Mouse (Mus musculus) spleen, postnatal 36 days (tissue): Measurements from ENCODE around the gene Ets2.
A peak's percentile ranks its signal among the peaks of the same experiment; 100 is the strongest.

Experiments used
- DNase-seq, 2 experiments: peaks; one replicate each; pipeline ENCODE4 v3.0.0; 2022; ENCODE audit warnings: low spot score in 2 of 2, mixed read lengths in 1 of 2

Ets2 gene

DNA sequence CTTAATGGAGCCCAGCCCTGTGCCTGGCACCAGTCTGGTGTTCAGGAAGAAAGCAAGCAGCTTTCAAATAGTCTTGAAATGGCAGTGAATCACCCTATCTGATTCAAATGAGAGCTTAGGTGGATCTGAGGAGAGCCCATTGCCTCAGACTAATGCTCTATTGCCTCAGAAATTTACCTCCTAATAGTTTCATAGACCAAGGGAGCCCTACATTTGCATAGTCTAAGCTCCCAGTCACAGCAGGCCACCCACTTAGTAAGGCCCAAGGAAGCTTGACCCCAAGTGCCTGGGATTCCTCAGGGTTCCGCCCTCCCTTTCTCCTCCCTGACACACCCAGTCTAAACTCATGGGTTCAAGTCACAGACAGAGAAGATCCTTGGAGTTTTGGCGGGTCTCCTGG lies 65.4 kb downstream of the Ets2 start:
- DNase-seq = no peak

DNA sequence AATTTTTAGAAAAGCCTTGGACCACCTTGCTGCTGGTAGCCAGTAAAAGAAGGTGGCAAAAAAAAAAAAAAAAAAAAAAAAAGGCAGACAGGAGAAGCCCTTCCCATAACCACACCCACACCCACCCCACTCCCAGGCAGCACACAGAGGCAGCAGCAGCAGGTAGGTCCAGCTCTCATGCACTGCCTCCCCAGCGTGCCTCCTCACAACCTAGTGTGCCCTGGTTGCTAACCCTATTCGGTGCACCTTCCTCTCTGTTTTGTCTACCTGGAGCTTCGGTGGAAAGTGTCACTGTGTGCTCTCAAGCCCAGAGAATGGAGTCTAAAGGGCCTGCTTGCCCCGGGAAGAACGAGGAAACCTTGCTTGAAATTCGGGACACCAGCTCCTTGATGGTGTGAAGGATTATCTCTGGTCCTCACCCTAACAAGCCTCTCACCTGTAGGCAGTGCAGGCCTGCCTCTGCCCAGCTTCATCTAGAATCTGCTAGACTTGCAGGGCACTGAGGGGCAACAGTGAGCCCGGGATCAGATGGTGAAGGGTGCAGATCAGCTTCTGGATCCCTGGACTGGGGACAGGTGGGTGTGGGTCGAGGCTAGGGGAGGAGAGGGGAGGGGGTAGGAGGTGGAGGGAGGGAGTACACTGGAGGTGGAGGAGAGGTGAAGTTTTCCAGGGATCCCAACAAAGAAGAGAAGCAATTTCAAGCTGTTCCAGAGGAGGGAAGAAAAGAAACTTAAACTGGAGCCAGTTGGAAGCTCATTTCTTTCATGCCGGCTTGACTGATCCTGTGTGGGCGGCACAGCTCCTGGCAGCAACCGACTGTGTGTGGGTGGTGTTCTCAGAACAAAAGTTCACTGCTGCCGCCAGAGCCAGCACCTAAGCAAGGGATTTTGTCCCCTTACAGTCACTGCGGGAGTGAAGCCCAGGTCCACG lies 67.5 kb downstream of the Ets2 start:
- peak; percentile 21 to 34 for DNase-seq

DNA sequence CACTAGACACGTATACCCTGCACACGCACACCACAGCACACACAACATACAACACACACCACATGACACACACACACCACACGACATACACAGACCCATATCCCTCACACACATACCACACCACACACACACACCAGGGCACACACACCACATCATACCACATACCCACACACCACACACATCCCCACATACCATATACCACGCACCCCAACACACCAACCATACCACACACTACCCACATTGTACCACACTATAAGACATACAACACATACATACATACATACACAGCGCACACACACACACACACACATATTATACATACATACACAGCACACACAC lies 68.1 kb downstream of the Ets2 start:
- no peak for DNase-seq

DNA sequence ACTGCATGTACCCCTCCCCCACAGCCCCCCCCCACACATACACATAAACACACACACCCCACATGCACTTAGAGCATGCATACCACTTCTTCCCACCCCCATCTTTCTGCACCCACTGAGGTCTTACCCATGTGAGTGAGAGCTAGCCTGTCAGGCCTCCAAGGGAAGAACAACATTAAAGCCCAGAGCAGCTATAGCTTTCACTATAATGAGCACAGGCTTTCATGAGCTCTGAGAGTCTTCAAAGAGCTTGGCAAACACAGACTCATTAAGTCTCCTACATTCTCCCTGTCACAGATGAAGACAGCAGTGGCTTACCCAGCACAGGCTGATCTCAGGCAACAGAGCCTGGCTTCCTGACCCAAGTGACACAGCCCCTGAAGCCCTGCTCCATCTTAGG lies 68.5 kb downstream of the Ets2 start:
- no peak for DNase-seq
